Mouse (Mus musculus): Measurements from ENCODE around the gene Tmem104. TPM values are rescaled to one million over a fixed set of nuclear protein-coding genes. Genes with fewer than 3 reads are reported as not detected.
A peak's percentile ranks its signal among the peaks of the same experiment; 100 is the strongest.

Tmem104 gene
- total and polyA plus RNA-seq, 2 experiments from 2014 or later: 8.5 to 12.9 TPM

DNA sequence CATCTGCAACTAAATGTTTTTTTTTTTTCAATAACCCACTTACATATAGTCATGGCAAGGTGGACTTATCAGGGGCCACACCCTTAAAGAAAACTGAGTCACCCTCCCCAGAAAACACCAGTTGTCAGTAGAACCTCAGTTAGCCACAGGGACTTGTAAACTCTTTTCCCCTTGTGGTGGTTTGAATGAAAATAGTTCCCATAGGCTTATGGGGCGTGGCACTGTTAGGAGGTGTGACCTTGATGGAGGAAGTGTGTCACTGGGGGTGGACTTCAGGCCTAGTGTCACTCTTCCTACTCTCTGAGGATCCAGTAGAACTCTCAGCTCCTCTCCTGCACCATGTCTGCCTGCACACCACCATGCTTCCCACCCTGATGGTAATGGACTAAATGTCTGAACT is 92.4 kb downstream of the Tmem104 start:
- Histone ChIP-seq H3K9me3 (ENCODE audit: low read length) (no peaks in the 10 kb centered on the region), H3K4me1 (ENCODE audit: insufficient read depth, low read length) (peaks cover 18% of the 10 kb centered on the region), H3K36me3 (ENCODE audit: insufficient read depth, low read length) (no peaks in the 10 kb centered on the region), H3K27ac (ENCODE audit: low read depth, low read length) (no peak overlapping the region), H3K9ac (replicated peaks; ENCODE audit: low read length, poor library complexity, severe bottlenecking) (no peak overlapping the region), H3K4me3 (ENCODE audit: low read depth, low read length) (no peak overlapping the region), H3K27me3 (ENCODE audit: insufficient read depth, low read length) (no peaks in the 10 kb centered on the region), H3K4me2 (ENCODE audit: low read depth, low read length, poor library complexity, severe bottlenecking) (no peak overlapping the region)
- DNase-seq (ENCODE audit: low spot score): no peak
- TF ChIP-seq CTCF (IDR thresholded peaks at IDR 0.05): no peak
- 79% methylated on average over 1 of the region's 1 CpGs for WGBS
- ATAC-seq (ENCODE audit: low FRiP score): no peak

DNA sequence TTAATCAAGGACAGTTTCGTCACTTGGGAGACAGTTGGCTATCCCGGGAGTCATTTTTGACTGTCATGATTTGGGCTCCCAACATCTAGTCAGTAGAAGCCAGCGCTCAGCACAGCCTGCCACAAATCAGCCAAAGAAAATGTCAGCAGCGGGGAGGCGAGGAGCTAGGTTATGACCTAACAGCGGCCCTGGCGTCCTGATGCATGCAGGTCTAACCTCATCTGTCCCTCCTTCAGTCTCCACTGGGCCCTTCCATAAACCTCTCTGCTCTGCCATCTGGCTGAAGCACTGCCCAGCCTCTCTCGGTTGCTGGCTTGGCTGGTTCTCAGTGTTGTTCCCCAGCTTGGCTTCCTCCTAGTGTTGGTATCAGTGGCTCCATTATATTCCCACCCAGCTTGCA is 95.0 kb downstream of the Tmem104 start:
- Histone ChIP-seq H3K9me3 (ENCODE audit: low read length) (no peaks in the 10 kb centered on the region), H3K4me3 (ENCODE audit: low read depth, low read length) (no peak overlapping the region), H3K27ac (ENCODE audit: low read depth, low read length) (peak overlapping the region; percentile 55; the same call in 1 of the 2 replicates), H3K36me3 (ENCODE audit: insufficient read depth, low read length) (no peaks in the 10 kb centered on the region), H3K27me3 (ENCODE audit: insufficient read depth, low read length) (no peaks in the 10 kb centered on the region), H3K9ac (replicated peaks; ENCODE audit: low read length, poor library complexity, severe bottlenecking) (no peak overlapping the region), H3K4me2 (ENCODE audit: low read depth, low read length, poor library complexity, severe bottlenecking) (no peak overlapping the region), H3K4me1 (ENCODE audit: insufficient read depth, low read length) (peaks cover 5% of the 10 kb centered on the region; the same call in 1 of the 2 replicates)
- WGBS: 69% methylated on average over 8 of the region's 8 CpGs
- peak; percentile 61 for DNase-seq (ENCODE audit: low spot score)
- TF ChIP-seq CTCF (IDR thresholded peaks at IDR 0.05): no peak
- ATAC-seq (ENCODE audit: low FRiP score): peak; percentile 35; the same call in 1 of the 2 replicates

DNA sequence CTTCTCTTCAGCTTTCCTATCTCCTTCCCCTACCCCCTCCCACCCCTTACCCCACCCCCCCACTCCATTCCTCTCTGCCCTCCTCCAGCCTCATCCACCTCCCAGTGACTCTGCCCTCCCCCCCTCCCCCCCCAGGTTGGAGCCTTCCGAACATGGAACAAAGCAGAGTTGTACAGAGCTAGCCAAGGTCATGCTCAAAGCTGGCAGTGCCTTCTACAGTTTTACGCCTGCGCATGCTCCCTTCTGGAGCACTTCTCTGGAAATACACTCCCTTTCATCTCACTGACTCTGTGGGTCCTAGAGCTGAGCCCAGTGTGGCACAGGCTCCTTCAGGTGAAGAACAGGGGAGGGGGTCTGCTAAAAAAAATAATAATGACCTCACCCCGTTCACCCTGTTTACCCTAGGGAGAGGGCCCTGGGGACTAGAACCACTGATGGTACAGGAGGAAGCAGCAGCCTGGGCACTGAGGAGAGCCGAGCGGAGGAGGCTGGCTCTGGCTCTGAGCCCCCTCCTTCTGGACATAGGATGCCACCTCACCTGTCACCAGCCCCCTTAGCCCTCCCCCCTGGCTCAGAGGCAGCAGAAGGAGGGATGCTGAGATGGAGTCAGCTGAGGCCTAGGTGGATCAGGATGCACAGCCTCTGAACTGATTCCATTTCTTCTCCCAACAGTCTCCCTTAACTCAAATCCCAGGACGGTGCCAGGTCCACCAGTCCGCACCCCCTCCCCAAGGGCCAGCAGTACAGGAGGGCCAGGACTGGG is 95.6 kb downstream of the Tmem104 start:
- Histone ChIP-seq H3K9me3 (ENCODE audit: low read length) (no peaks in the 10 kb centered on the region), H3K9ac (replicated peaks; ENCODE audit: low read length, poor library complexity, severe bottlenecking) (no peak overlapping the region), H3K27me3 (ENCODE audit: insufficient read depth, low read length) (no peaks in the 10 kb centered on the region), H3K4me3 (ENCODE audit: low read depth, low read length) (no peak overlapping the region), H3K4me2 (ENCODE audit: low read depth, low read length, poor library complexity, severe bottlenecking) (no peak overlapping the region), H3K27ac (ENCODE audit: low read depth, low read length) (peak overlapping the region; percentile 55; the same call in 1 of the 2 replicates), H3K36me3 (ENCODE audit: insufficient read depth, low read length) (no peaks in the 10 kb centered on the region), H3K4me1 (ENCODE audit: insufficient read depth, low read length) (peaks cover 2% of the 10 kb centered on the region; the same call in 1 of the 2 replicates)
- TF ChIP-seq CTCF (IDR thresholded peaks at IDR 0.05): no peak
- ATAC-seq (ENCODE audit: low FRiP score): peak; percentile 55; the same call in 1 of the 2 replicates
- WGBS: 81% methylated on average over 8 of the region's 8 CpGs
- DNase-seq (ENCODE audit: low spot score): peak; percentile 70

DNA sequence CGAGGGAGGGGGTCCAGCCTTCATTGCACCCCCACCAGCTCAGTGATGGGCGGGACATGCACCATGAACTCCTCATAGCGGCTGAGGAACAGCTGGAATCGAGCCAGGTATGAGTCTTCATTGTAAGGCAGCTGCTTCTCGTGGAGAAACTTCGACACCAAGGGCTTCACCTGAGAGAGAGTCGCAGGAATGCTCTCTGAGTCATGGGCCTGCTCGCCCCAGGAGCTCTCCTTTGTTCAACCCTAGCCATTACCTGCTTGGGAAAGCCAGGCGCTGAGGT is 96.1 kb downstream of the Tmem104 start:
- H3K27ac ChIP-seq (ENCODE audit: low read depth, low read length): no peak overlapping the region
- TF ChIP-seq CTCF (IDR thresholded peaks at IDR 0.05): no peak
- 78% methylated on average over 9 of the region's 9 CpGs for WGBS

DNA sequence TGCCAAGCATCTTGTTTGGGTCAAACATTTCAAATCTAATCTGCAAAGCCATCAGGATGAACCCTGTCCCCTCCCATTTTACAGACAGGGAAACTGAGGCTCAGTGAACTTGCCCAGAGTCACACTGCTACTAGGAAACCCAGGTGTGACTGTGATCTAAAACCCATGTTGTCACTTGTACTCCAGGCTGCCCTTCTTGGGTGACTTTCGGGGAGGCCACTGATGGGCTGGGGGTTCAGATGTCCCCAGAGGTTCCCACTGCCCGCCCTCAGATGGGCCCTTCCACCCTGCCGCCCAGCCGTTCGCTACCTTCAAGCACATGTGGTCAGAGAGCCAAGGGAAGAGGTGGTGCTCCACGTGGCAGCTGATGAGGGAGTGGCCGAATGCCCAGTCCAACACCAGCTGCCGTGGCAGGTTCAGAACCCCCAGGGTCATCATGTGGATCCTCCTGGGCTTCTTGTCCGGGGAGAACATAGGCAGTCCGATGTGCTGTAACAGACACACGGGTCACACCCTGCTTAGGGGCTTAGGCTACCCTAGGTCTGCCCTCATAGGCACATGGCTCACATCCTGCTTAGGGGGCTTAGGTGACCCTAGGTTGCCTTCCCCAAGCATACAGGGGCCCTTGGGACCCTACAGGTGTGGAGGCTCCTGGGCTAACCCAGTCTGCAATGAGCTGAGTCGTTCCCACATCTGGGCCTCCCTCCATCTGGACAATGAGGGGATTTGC is 96.8 kb downstream of the Tmem104 start:
- ATAC-seq (ENCODE audit: low FRiP score) (no peak), DNase-seq (ENCODE audit: low spot score) (no peak)
- TF ChIP-seq CTCF (IDR thresholded peaks at IDR 0.05): no peak
- no peak overlapping the region for H3K4me2 ChIP-seq (ENCODE audit: low read depth, low read length, poor library complexity, severe bottlenecking)
- no peaks in the 10 kb centered on the region for H3K36me3 ChIP-seq (ENCODE audit: insufficient read depth, low read length)
- H3K4me3 ChIP-seq (ENCODE audit: low read depth, low read length): no peak overlapping the region
- 81% methylated on average over 12 of the region's 12 CpGs for WGBS
- no peaks in the 10 kb centered on the region for H3K9me3 ChIP-seq (ENCODE audit: low read length)
- H3K27ac ChIP-seq (ENCODE audit: low read depth, low read length): no peak overlapping the region
- no peak overlapping the region for H3K9ac ChIP-seq (replicated peaks; ENCODE audit: low read length, poor library complexity, severe bottlenecking)
- H3K4me1 ChIP-seq (ENCODE audit: insufficient read depth, low read length): no peaks in the 10 kb centered on the region
- no peaks in the 10 kb centered on the region for H3K27me3 ChIP-seq (ENCODE audit: insufficient read depth, low read length)

More for the DNA sequence above, 96.1 kb downstream of the Tmem104 start:
- no peak overlapping the region for H3K4me2 ChIP-seq (ENCODE audit: low read depth, low read length, poor library complexity, severe bottlenecking)
- H3K27me3 ChIP-seq (ENCODE audit: insufficient read depth, low read length): no peaks in the 10 kb centered on the region
- H3K36me3 ChIP-seq (ENCODE audit: insufficient read depth, low read length): no peaks in the 10 kb centered on the region
- H3K9ac ChIP-seq (replicated peaks; ENCODE audit: low read length, poor library complexity, severe bottlenecking): no peak overlapping the region
- no peaks in the 10 kb centered on the region for H3K4me1 ChIP-seq (ENCODE audit: insufficient read depth, low read length)
- DNase-seq (ENCODE audit: low spot score): no peak
- no peaks in the 10 kb centered on the region for H3K9me3 ChIP-seq (ENCODE audit: low read length)
- no peak for ATAC-seq (ENCODE audit: low FRiP score)
- no peak overlapping the region for H3K4me3 ChIP-seq (ENCODE audit: low read depth, low read length)

DNA sequence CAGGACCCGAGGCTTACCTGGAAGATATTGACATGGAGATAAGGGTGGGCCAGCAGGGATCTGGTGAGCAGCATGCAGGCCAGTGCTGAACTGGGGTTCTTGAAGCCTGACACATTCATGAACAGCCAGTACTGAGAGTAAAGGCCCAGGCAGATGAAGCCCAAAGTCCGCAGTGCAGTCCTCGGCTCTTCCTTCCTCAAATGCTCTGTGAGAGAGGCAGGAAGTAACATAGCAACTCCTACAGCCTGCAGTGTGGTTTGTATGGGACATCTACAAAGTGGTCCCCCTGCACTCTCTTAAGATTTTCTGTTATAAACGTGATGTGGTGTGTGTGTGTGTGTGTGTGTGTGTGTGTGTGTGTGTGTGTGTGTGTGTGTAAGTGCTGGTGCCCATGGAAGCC is 98.0 kb downstream of the Tmem104 start:
- Histone ChIP-seq H3K27me3 (ENCODE audit: insufficient read depth, low read length) (no peaks in the 10 kb centered on the region), H3K4me1 (ENCODE audit: insufficient read depth, low read length) (no peaks in the 10 kb centered on the region), H3K4me2 (ENCODE audit: low read depth, low read length, poor library complexity, severe bottlenecking) (no peak overlapping the region), H3K27ac (ENCODE audit: low read depth, low read length) (no peak overlapping the region), H3K9me3 (ENCODE audit: low read length) (no peaks in the 10 kb centered on the region), H3K36me3 (ENCODE audit: insufficient read depth, low read length) (no peaks in the 10 kb centered on the region), H3K9ac (replicated peaks; ENCODE audit: low read length, poor library complexity, severe bottlenecking) (no peak overlapping the region), H3K4me3 (ENCODE audit: low read depth, low read length) (no peak overlapping the region)
- no peak for TF ChIP-seq CTCF (IDR thresholded peaks at IDR 0.05)
- ATAC-seq (ENCODE audit: low FRiP score) (no peak), DNase-seq (ENCODE audit: low spot score) (no peak)
- WGBS: 79% methylated on average over 4 of the region's 4 CpGs

Data from midbrain, postnatal 0 days (tissue).